Mouse (Mus musculus) heart, adult 2 months (tissue): ENCODE measurements around the gene Hist1h4a. TPM values are rescaled to one million over a fixed set of nuclear protein-coding genes. Genes with fewer than 3 reads are reported as not detected.
"Not testable (repeated sequence)": the region's sequence is repeated elsewhere in the genome, so short reads cannot be mapped to it uniquely, and the experiment has no call there.

Experiments used
- DNase-seq, 2 experiments: peaks; one replicate each; pipeline ENCODE4 v3.0.0; 2021
- H3K27ac ChIP-seq: fragments of 200-600 bp; 2 replicates; pipeline ENCODE4 v1.8.1; 2022
- H3K27me3 ChIP-seq: fragments of 200-500 bp; 2 replicates; pipeline ENCODE4 v1.6.1; 2012; ENCODE audit warnings: mild to moderate bottlenecking, low read length, inconsistent platforms, mixed read lengths; ENCODE audit not compliant: control insufficient read depth, insufficient read depth
- H3K36me3 ChIP-seq: fragments of 200-500 bp; 2 replicates; pipeline ENCODE4 v1.6.1; 2012; ENCODE audit warnings: low read length, inconsistent platforms; ENCODE audit not compliant: control insufficient read depth, insufficient read depth
- H3K4me1 ChIP-seq: fragments of 200-500 bp; 2 replicates; pipeline ENCODE4 v1.6.1; 2011; ENCODE audit warnings: low read length; ENCODE audit not compliant: control insufficient read depth, insufficient read depth
- H3K4me3 ChIP-seq: fragments of 200-600 bp; 2 replicates; pipeline ENCODE4 v1.8.1; 2022
- H3K79me2 ChIP-seq: fragments of 200-500 bp; replicated peaks from 2 replicates; pipeline ENCODE4 v1.6.1; 2012; ENCODE audit warnings: mild to moderate bottlenecking, inconsistent platforms, low read length, moderate library complexity, mixed read lengths; ENCODE audit not compliant: control insufficient read depth, insufficient read depth
- H3K9ac ChIP-seq: fragments of 200-500 bp; 2 replicates; pipeline ENCODE4 v1.6.1; 2012; ENCODE audit warnings: low read depth, mild to moderate bottlenecking, control low read depth, inconsistent platforms, low read length, mixed read lengths
- CTCF ChIP-seq: fragments of 200-600 bp; IDR thresholded peaks from 2 replicates; pipeline ENCODE4 v1.8.1; 2022; ENCODE audit warnings: antibody characterized with exemption, mild to moderate bottlenecking, moderate library complexity
- EP300 ChIP-seq: fragments of 200-500 bp; IDR thresholded peaks from 2 replicates; pipeline ENCODE4 v1.6.1; 2011; ENCODE audit warnings: low read depth, low read length, control low read depth; ENCODE audit not compliant: insufficient read depth
- POLR2A ChIP-seq: fragments of 200-500 bp; IDR thresholded peaks from 2 replicates; pipeline ENCODE4 v1.6.1; 2011; ENCODE audit warnings: mild to moderate bottlenecking, low read depth, low read length, control low read depth; ENCODE audit not compliant: insufficient read depth
- WGBS: fragments of 180-500 bp; shearing (Covaris S2); methylation state at CpG from one replicate; pipeline ENCODE4 v1.1.7; 2018; 5-methylcytosine and 5-hydroxymethylcytosine counted together
- intact Hi-C: fragments of 180-260 bp; cut with DNase I; formaldehyde crosslinking; loops from one replicate; pipeline ENCODE4 v1.15.1; 2025
- polyA plus RNA-seq: library from polyadenylated mRNA; depleted of rRNA; stranded (reverse); fragments of >200 nt; gene quantifications from 2 replicates; pipeline ENCODE4 v1.2.3, GENCODE M21; 2012
- total RNA-seq, 2 experiments: library from RNA; stranded (reverse); gene quantifications; 2 replicates each; pipeline ENCODE4 v1.2.3; 2021

Hist1h4a gene
- total and polyA plus RNA-seq, 3 experiments, result 0.47 to 7.2 (median 6.2) TPM

GRCm38 (mm10) chr13:23765172-23765513 is 4.1 kb upstream of the Hist1h4a start:
- peaks cover 1% of the 10 kb centered on the region; the same call in 1 of the 2 replicates for H3K4me1 ChIP-seq
- H3K27ac ChIP-seq, result no peak overlapping the region
- H3K9ac ChIP-seq, result no peak overlapping the region
- intact Hi-C loops, result loop anchor here (10.0 kb wide), 1 partner anchor 400 kb away; the partner anchor contains the start of gene Zfp322a
- no peak for DNase-seq
- no peaks in the 10 kb centered on the region for H3K79me2 ChIP-seq
- H3K36me3 ChIP-seq, result peaks cover 2% of the 10 kb centered on the region
- WGBS, result 76% methylated on average over 1 of the region's 1 CpGs
- TF ChIP-seq CTCF (no peak), EP300 (no peak), POLR2A (no peak)
- no peaks in the 10 kb centered on the region for H3K27me3 ChIP-seq
- H3K4me3 ChIP-seq, result no peak overlapping the region

- Histone ChIP-seq H3K27me3 (no peaks in the 10 kb centered on the region), H3K79me2 (no peaks in the 10 kb centered on the region), H3K27ac (no peak overlapping the region), H3K9ac (no peak overlapping the region), H3K4me3 (peak overlapping the region; percentile 66), H3K36me3 (peaks cover 2% of the 10 kb centered on the region), H3K4me1 (peaks cover 1% of the 10 kb centered on the region; the same call in 1 of the 2 replicates)
- no peak for DNase-seq
- TF ChIP-seq POLR2A (no peak), EP300 (no peak), CTCF (no peak)
- 60% methylated on average over 12 of the region's 12 CpGs for WGBS
- intact Hi-C loops, result loop anchor here (5.0 to 10.0 kb wide), 2 partner anchors 342 to 400 kb away; partner anchors contain the start of genes Abt1 and Zfp322a
Observed at GRCm38 (mm10) chr13:23764324-23765171, 3.5 kb upstream of the Hist1h4a start.

GRCm38 (mm10) chr13:23763586-23764323 is 2.7 kb upstream of the Hist1h4a start, which contains the start of gene Hist1h1a:
Gene Hist1h1a (plus strand): TSS chr13:23763666.
- H3K4me3 ChIP-seq, result peak within 1 kb of the TSS; percentile 66
- TF ChIP-seq POLR2A (peak; percentile 89), CTCF (no peak)
- peaks cover 2% of the 10 kb centered on the region for H3K36me3 ChIP-seq
- DNase-seq, result peak; percentile 80 to 86
- H3K27ac ChIP-seq, result peak within 1 kb of the TSS; percentile 76
- WGBS, result 6% methylated on average over 34 of the region's 34 CpGs
- intact Hi-C loops, result loop anchor here (5.0 to 10.0 kb wide), 2 partner anchors 341 to 399 kb away; partner anchors contain the start of genes Abt1 and Zfp322a
- H3K27me3 ChIP-seq, result no peaks in the 10 kb centered on the region
- no peaks in the 10 kb centered on the region for H3K4me1 ChIP-seq
- H3K9ac ChIP-seq, result peak within 1 kb of the TSS; percentile 76
- H3K79me2 ChIP-seq, result no peaks in the 10 kb centered on the region

- H3K27me3 ChIP-seq, result no peaks in the 10 kb centered on the region
- WGBS, result 4% methylated on average over 10 of the region's 10 CpGs
- no peaks in the 10 kb centered on the region for H3K79me2 ChIP-seq
- H3K9ac ChIP-seq, result no peak overlapping the region
- no peak for DNase-seq
- H3K4me3 ChIP-seq, result peak overlapping the region; percentile 66
- peaks cover 2% of the 10 kb centered on the region for H3K36me3 ChIP-seq
- TF ChIP-seq CTCF (no peak), EP300 (no peak), POLR2A (no peak)
- intact Hi-C loops, result loop anchor here (5.0 to 10.0 kb wide), 2 partner anchors 341 to 398 kb away; partner anchors contain the start of genes Abt1 and Zfp322a
- no peaks in the 10 kb centered on the region for H3K4me1 ChIP-seq
- H3K27ac ChIP-seq, result peak overlapping the region; percentile 30; the same call in 1 of the 2 replicates
Observed at GRCm38 (mm10) chr13:23763242-23763585, 2.2 kb upstream of the Hist1h4a start.

GRCm38 (mm10) chr13:23761871-23762821 is 1.1 kb upstream of the Hist1h4a start, which contains the start of gene Hist1h3a:
Gene Hist1h3a (minus strand): TSS chr13:23762386.
- H3K9ac ChIP-seq, result peak within 1 kb of the TSS; percentile 68
- intact Hi-C loops, result loop anchor here (5.0 to 10.0 kb wide), 2 partner anchors 340 to 397 kb away; partner anchors contain the start of genes Abt1 and Zfp322a

More at GRCm38 (mm10) chr13:23761871-23762821, 1.1 kb upstream of the Hist1h4a start, which contains the start of gene Hist1h3a:
- peak; percentile 69 to 73 for DNase-seq
- H3K79me2 ChIP-seq, H3K36me3 ChIP-seq, H3K27me3 ChIP-seq, H3K4me1 ChIP-seq: not testable (repeated sequence)
- peak within 1 kb of the TSS; percentile 76 for H3K27ac ChIP-seq
- peak within 1 kb of the TSS; percentile 66 for H3K4me3 ChIP-seq
- WGBS, result 1% methylated on average over 32 of the region's 52 CpGs
- TF ChIP-seq POLR2A, result peak; percentile 76
